Mouse (Mus musculus) liver, embryonic 13.5 days (tissue): ENCODE results near the gene Fbxl3. TPM values are rescaled to one million over a fixed set of nuclear protein-coding genes. Genes with fewer than 3 reads are reported as not detected.

ENCODE experiments used
- ATAC-seq: fragments of 200-750 bp; cut with Nextera tagmentation; 2 replicates; pipeline ENCODE4 v1.8.0; 2017; ENCODE audit warnings: low read depth, mild to moderate bottlenecking, moderate number of reproducible peaks, moderate library complexity
- DNase-seq: peaks from one replicate; pipeline ENCODE4 v3.0.0; 2022
- H3K27ac ChIP-seq: fragments of 300-500 bp; sonication (generic); 2 replicates; pipeline ENCODE4 v1.5.1; 2015; ENCODE audit warnings: moderate library complexity, mild to moderate bottlenecking, inconsistent platforms
- H3K27me3 ChIP-seq: fragments of 300-500 bp; sonication (generic); 2 replicates; pipeline ENCODE4 v1.6.1; 2015; ENCODE audit warnings: mild to moderate bottlenecking, inconsistent platforms
- H3K36me3 ChIP-seq: fragments of 300-500 bp; sonication (generic); 2 replicates; pipeline ENCODE4 v1.6.1; 2015; ENCODE audit warnings: mild to moderate bottlenecking, inconsistent platforms
- H3K4me1 ChIP-seq: fragments of 300-500 bp; sonication (generic); replicated peaks from 2 replicates; pipeline ENCODE4 v1.6.1; 2015; ENCODE audit warnings: inconsistent platforms
- H3K4me2 ChIP-seq: fragments of 300-500 bp; sonication (generic); 2 replicates; pipeline ENCODE4 v1.6.1; 2015; ENCODE audit warnings: inconsistent platforms, mild to moderate bottlenecking, moderate library complexity
- H3K4me3 ChIP-seq: fragments of 300-500 bp; sonication (generic); replicated peaks from 2 replicates; pipeline ENCODE4 v1.5.1; 2015; ENCODE audit warnings: mild to moderate bottlenecking, inconsistent platforms
- H3K9ac ChIP-seq: fragments of 300-500 bp; sonication (generic); 2 replicates; pipeline ENCODE4 v1.6.1; 2015; ENCODE audit warnings: mild to moderate bottlenecking, inconsistent platforms
- H3K9me3 ChIP-seq: fragments of 300-500 bp; sonication (generic); replicated peaks from 2 replicates; pipeline ENCODE4 v1.6.1; 2016; ENCODE audit warnings: inconsistent platforms
- WGBS: fragments of 180-500 bp; shearing (Covaris S2); methylation state at CpG from one replicate; pipeline ENCODE4 v1.1.7; 2015; ENCODE audit not compliant: insufficient replicate concordance; 5-methylcytosine and 5-hydroxymethylcytosine counted together
- polyA plus RNA-seq: library from polyadenylated mRNA; unstranded; fragments of >200 nt; fragmentation: Nextera tagmentation; extraction: Ambion mirVana; gene quantifications from 2 replicates; pipeline ENCODE4 v1.2.1, GENCODE M21; 2015

Fbxl3 gene
- polyA plus RNA-seq, result 10.5 and 13.9 TPM in 2 replicates

DNA sequence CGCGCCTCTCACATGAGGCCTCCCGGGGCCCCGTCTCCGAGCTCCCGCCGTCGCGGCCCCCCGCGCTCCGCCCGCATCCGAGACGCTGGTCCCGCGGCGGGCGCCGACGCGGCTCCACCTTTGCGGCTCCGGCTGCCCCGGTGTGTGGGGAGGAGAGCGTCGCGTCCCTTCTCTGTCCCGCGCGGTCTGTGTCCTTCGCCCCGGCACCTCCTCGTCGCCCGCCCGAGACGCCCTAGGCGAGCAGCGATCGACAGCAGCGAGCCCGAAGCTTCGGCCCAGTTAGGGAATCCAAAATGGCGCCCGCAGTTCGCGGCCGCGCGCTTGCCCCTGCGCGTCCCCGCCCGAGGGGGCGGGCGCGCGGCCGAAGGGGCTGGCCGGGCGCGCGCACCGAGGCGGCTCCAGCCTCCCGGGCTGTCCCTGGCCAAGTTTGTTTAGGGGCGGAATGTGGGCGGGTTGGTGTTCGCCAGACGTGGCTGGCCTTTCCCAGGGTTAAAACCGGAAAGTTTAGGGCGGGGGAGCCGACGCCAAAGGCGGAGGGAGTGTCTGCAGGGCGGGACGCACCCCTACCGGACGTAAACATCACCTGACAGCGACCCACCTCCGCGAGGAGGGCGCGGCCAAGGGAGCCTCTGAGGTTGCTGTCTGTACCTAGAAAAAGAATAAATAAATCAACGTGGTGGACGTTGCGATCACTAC, at the start of gene Fbxl3:
Fbxl3 (minus strand) TSS at position 329 of the 696 bp plus-strand sequence.
- Histone ChIP-seq H3K4me3 (peak within 1 kb of the TSS; percentile 92), H3K9ac (peak within 1 kb of the TSS; percentile 99), H3K27me3 (no peaks in the 10 kb centered on the region), H3K4me2 (peak within 1 kb of the TSS; percentile 72), H3K36me3 (peaks cover 22% of the 10 kb centered on the region), H3K9me3 (no peaks in the 10 kb centered on the region), H3K4me1 (peaks cover 38% of the 10 kb centered on the region), H3K27ac (peak within 1 kb of the TSS; percentile 99)
- ATAC-seq (peak; percentile 91), DNase-seq (peak; percentile 87)
- under 1% methylated on average over 88 of the region's 88 CpGs for WGBS

DNA sequence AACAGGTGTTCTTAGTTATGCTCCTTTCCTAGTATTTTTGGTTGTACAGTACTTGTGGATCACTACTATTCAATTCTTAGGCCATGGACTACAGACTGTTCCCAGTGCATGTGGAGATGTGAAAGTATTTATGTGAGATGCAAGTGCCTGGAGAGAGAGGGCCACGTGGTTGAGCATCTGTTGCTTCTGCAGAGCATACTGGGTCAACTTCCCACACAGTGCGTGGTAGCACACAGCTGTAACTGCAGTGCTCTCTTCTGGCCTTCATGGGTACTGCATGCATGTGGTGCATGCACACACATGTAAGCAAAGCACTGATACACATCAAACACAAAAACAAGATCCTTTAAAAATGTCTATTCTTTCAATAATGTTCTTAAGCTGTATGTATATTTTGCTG, 32.6 kb upstream of the Fbxl3 start:
- Histone ChIP-seq H3K9ac (no peak overlapping the region), H3K4me1 (no peaks in the 10 kb centered on the region), H3K27me3 (no peaks in the 10 kb centered on the region), H3K4me3 (no peak overlapping the region), H3K4me2 (no peak overlapping the region), H3K27ac (no peak overlapping the region), H3K36me3 (peaks cover 56% of the 10 kb centered on the region), H3K9me3 (no peaks in the 10 kb centered on the region)
- DNase-seq, result peak; percentile 8
- peak; percentile 74 for ATAC-seq
- WGBS, result 82% methylated on average over 2 of the region's 2 CpGs

DNA sequence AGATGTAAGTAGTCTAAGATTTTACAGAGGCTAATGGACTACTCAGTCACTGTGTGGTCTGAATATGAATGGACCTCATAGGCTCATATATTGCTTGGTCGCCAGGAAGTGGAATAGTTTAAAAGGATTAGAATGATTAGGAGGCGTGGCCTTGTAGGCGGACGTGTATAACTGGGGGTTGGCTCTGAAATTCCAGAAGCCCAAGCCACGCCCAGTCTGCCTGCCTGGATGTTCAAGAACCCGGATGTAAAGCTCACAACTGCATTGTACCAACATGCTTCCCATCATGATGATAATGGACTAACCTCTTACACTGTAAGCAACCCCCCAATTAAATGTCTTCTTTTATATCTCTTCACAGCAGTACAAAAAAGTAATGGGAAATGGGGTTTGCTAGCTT, 26.4 kb upstream of the Fbxl3 start:
- Histone ChIP-seq H3K36me3 (peaks cover 58% of the 10 kb centered on the region), H3K27me3 (no peaks in the 10 kb centered on the region), H3K9me3 (no peaks in the 10 kb centered on the region), H3K4me1 (no peaks in the 10 kb centered on the region), H3K9ac (no peak overlapping the region), H3K4me3 (no peak overlapping the region), H3K4me2 (no peak overlapping the region), H3K27ac (no peak overlapping the region)
- no peak for DNase-seq
- ATAC-seq, result no peak
- 77% methylated on average over 6 of the region's 6 CpGs for WGBS

DNA sequence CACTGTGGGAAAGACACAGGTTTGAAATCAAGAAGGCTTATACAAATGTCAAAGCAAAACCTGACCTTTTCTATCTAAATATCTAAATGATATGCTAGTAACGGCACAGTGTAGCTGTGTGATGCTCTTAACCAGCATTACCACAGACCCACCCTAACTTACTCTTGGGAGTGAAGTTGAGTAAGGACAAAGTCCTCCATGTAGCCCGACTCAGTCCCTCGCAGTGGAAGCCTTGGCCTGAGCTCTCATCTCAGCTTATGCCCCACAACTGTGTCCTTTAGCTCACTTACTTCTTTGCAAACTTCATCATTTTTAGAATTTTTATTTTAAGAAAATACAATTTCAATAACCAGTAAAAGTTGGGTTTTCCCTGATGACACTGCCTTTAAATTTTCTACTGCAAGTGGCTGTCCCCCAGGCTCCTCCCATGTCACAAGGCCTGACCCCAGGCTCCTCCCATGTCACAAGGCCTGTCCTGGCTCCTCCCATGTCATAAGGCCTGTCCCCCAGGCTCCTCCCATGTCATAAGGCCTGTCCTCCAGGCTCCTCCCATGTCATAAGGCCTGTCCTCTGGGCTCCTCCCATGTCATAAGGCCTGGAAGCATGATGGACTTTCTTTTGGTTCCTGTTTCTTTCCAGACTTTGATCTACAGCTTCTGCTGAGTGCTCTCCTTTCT, 15.8 kb upstream of the Fbxl3 start:
- H3K4me3 ChIP-seq, result no peak overlapping the region
- no peaks in the 10 kb centered on the region for H3K9me3 ChIP-seq
- ATAC-seq, result peak; percentile 81
- H3K36me3 ChIP-seq, result peaks cover 48% of the 10 kb centered on the region
- H3K27me3 ChIP-seq, result no peaks in the 10 kb centered on the region
- no peak overlapping the region for H3K27ac ChIP-seq
- DNase-seq, result no peak
- H3K9ac ChIP-seq, result no peak overlapping the region
- WGBS, result 88% methylated on average over 3 of the region's 3 CpGs
- no peak overlapping the region for H3K4me2 ChIP-seq
- H3K4me1 ChIP-seq, result no peaks in the 10 kb centered on the region

DNA sequence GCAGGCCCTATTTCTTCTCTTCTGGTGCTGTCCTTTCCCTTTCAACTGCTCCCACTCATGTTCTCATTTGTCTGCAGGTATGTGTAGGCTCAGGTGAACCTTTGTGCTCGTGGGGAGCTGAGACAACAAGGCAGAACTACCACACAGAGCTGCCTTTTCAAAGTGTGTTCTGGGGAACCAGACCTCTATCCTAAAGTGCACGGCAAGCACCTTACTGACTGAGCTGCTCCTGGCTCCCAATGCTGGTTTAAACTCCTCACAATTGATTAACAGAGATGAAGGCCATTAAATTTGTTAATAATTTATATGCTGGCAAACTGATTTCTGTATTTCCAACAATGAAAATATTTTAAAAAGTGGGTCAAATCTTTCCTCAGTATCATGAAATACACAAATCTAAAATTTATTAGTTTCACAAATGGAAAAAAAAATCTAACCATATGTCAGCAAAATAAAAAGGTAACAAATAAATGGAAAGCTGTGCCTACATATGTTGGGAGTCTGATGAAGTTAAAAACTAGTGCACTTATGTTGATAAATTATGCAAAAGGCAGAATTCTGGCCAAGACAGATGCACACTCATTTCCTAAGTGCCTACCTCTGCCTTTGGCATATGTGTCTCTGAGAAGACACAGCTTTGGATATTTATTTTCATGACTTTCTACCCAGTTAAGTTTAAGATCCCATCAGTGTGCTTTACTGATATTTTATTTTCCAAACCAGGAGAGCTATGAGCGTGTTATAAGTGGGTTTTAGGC, 13.4 kb upstream of the Fbxl3 start:
- Histone ChIP-seq H3K27ac (no peak overlapping the region), H3K27me3 (no peaks in the 10 kb centered on the region), H3K9me3 (no peaks in the 10 kb centered on the region), H3K36me3 (peaks cover 32% of the 10 kb centered on the region), H3K4me2 (no peak overlapping the region), H3K9ac (no peak overlapping the region), H3K4me3 (no peak overlapping the region), H3K4me1 (no peaks in the 10 kb centered on the region)
- no peak for ATAC-seq
- WGBS, result 73% methylated on average over 3 of the region's 3 CpGs
- DNase-seq, result no peak

DNA sequence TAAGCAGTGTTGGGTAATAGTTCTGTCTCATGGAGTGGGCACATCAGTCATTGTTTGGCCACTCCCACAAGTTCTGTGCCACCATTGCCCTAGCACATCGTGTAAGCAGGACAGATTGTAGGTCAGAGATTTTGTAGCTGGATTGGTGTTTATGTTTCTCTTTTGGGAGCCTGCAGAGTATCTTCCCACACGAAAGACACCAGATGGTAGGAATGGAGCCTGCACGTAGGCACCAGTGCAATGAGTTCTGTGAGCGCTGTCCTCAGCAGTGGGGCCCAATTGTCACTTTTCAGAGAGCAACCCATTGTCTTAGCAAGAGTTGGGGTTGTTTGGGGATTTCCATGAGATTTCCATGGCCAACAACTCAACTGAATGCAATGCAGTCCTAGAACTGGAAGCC, 10.6 kb upstream of the Fbxl3 start:
- WGBS, result 67% methylated on average over 4 of the region's 4 CpGs
- no peak for ATAC-seq

DNA sequence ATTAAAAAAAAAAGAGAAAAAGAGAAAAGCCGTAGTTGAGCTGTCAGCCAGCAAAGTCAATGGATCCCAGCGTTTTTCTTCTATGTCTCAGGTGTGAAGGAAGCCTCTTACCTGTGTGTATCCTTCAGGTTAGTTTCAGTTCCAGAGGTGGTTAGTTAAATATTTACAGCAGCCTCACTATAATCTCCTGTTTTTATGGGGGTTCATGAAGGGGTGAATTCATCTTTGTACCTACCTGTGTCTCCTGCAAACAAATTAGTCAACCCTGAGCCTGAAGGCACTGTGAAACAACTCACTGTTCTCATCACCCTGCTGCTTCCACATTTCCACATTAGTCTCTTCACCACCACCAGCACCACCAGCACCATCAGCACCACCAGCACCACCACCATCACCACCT, 6.9 kb upstream of the Fbxl3 start:
- no peaks in the 10 kb centered on the region for H3K9me3 ChIP-seq
- no peak for ATAC-seq
- WGBS, result 90% methylated on average over 2 of the region's 2 CpGs
- no peaks in the 10 kb centered on the region for H3K27me3 ChIP-seq
- no peaks in the 10 kb centered on the region for H3K36me3 ChIP-seq
- no peak overlapping the region for H3K27ac ChIP-seq
- no peak overlapping the region for H3K4me2 ChIP-seq
- H3K4me1 ChIP-seq, result no peaks in the 10 kb centered on the region
- no peak for DNase-seq
- H3K4me3 ChIP-seq, result no peak overlapping the region
- no peak overlapping the region for H3K9ac ChIP-seq

More for the DNA sequence above, 10.6 kb upstream of the Fbxl3 start:
- H3K4me1 ChIP-seq, result no peaks in the 10 kb centered on the region
- H3K27me3 ChIP-seq, result no peaks in the 10 kb centered on the region
- H3K4me3 ChIP-seq, result no peak overlapping the region
- H3K9ac ChIP-seq, result no peak overlapping the region
- H3K27ac ChIP-seq, result no peak overlapping the region
- H3K9me3 ChIP-seq, result no peaks in the 10 kb centered on the region
- no peak overlapping the region for H3K4me2 ChIP-seq
- H3K36me3 ChIP-seq, result peaks cover 12% of the 10 kb centered on the region
- no peak for DNase-seq

DNA sequence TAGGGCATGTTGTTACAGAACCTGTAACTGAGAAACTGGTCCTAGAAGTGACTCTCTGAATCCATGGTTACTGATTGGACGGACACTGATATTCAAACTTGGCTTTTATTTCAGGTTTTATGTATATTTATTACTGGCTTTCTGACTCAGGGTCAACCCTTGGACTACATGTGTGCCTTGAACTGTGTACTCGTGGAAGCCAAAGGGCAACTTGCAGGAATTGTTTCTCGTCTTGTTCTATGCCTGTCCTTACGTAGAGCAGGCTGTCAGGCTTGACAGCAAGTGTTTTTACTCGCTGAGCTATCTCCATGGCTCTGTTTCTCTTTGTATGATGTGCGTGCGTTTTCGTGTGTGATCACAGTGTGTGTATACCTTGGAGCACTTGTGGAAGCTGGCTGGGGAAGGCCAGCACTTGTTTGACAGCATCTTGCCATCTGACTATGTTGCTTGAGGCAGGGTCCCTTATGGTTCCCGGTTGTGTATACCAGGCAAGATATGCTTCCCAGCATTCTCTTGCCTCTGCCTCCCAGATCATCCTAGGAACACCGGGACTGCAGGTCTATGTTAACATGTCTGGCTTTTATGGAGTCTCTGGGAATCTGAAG, 3.5 kb upstream of the Fbxl3 start:
- WGBS, result 60% methylated on average over 10 of the region's 10 CpGs
- peaks cover 11% of the 10 kb centered on the region for H3K4me1 ChIP-seq
- no peak overlapping the region for H3K27ac ChIP-seq

DNA sequence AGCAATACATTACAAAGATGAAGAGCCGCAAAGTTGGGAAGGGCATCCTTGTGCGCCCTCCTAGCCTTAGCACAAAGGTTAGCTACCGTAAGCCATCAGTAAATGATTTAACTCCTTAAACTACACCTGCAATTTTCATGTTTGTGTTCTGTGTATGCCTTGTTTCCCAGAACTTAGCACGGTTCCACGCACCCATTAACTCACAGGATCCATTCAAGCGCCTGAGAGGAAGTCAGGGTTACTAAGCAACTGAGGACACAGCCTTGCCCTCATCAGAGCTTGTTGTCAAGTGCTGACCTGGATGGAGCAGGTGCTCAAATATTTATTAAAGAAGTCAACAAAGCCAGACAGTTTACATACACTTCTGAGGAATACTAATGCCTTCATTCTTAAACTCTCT, 2.9 kb upstream of the Fbxl3 start:
- no peak overlapping the region for H3K4me2 ChIP-seq
- no peak overlapping the region for H3K4me3 ChIP-seq
- WGBS, result 62% methylated on average over 6 of the region's 6 CpGs
- ATAC-seq, result no peak
- H3K9ac ChIP-seq, result no peak overlapping the region
- no peaks in the 10 kb centered on the region for H3K27me3 ChIP-seq
- peaks cover 15% of the 10 kb centered on the region for H3K4me1 ChIP-seq
- DNase-seq, result no peak
- no peak overlapping the region for H3K27ac ChIP-seq
- no peaks in the 10 kb centered on the region for H3K36me3 ChIP-seq
- H3K9me3 ChIP-seq, result no peaks in the 10 kb centered on the region

More for the DNA sequence above, 3.5 kb upstream of the Fbxl3 start:
- no peak for DNase-seq
- no peaks in the 10 kb centered on the region for H3K27me3 ChIP-seq
- no peaks in the 10 kb centered on the region for H3K9me3 ChIP-seq
- no peak overlapping the region for H3K4me2 ChIP-seq
- H3K9ac ChIP-seq, result no peak overlapping the region
- no peaks in the 10 kb centered on the region for H3K36me3 ChIP-seq
- no peak overlapping the region for H3K4me3 ChIP-seq
- no peak for ATAC-seq

DNA sequence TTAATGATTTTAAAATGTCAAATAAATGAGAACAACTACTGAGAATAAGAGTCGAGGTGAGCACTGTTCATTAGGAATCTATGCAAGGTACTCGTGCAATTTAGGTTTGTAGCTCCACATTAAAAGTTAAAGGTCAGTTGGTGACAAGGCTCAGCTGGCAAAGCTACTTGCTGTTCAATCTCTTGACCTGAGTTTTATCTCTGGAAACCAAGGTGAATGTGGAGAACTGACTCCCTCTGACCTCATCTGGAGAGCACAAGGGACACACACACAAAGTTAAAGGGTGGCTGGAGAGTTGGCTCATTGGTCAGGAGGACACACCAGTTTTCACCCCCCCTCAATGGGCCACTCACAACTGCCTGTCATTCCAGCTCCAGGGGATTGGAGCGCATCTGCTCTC, 1.8 kb upstream of the Fbxl3 start:
- Histone ChIP-seq H3K27ac (no peak overlapping the region), H3K4me2 (no peak overlapping the region), H3K4me3 (no peak overlapping the region), H3K9me3 (no peaks in the 10 kb centered on the region), H3K9ac (no peak overlapping the region), H3K27me3 (no peaks in the 10 kb centered on the region), H3K4me1 (peaks cover 24% of the 10 kb centered on the region), H3K36me3 (peaks cover 6% of the 10 kb centered on the region; the same call in 1 of the 2 replicates)
- ATAC-seq (no peak), DNase-seq (no peak)
- WGBS, result 71% methylated on average over 3 of the region's 3 CpGs

DNA sequence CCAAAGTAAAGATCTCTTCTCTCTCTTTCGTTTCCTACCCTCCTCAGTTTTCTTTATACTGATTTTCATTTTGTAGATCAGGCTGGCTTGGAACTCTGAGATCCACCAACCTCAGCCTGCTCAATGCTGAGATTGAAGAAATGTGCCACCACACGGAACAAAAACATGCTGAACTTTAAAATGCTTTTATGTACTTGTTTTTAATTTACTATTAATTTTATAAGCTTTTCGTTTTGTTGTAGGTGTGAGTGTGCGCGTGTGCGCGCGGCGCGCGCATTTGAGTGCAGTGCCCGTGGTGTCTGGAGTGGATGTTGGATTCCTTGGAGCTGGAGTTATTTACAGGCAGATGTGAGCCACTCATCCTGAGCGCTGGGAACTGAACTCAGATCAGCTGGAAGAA, 930 bp upstream of the Fbxl3 start:
- peaks cover 31% of the 10 kb centered on the region for H3K4me1 ChIP-seq
- 83% methylated on average over 13 of the region's 13 CpGs for whole genome bisulfite sequencing
- no peak overlapping the region for H3K4me3 ChIP-seq

More for the DNA sequence above, 930 bp upstream of the Fbxl3 start:
- H3K36me3 ChIP-seq, result peaks cover 14% of the 10 kb centered on the region
- H3K27ac ChIP-seq, result peak overlapping the region; percentile 99; the same call in 1 of the 2 replicates
- peak overlapping the region; percentile 62 for H3K4me2 ChIP-seq
- H3K9ac ChIP-seq, result no peak overlapping the region
- ATAC-seq (no peak), DNase-seq (no peak)
- H3K27me3 ChIP-seq, result no peaks in the 10 kb centered on the region
- no peaks in the 10 kb centered on the region for H3K9me3 ChIP-seq
